Mouse (Mus musculus) testis, adult 2 months (tissue): Measurements from ENCODE around the gene Efna2.

Source experiments
- CTCF ChIP-seq: fragments of 200-500 bp; IDR thresholded peaks from 2 replicates; pipeline ENCODE4 v1.5.1; 2012; ENCODE audit warnings: low read depth, mild to moderate bottlenecking, inconsistent platforms, low read length, moderate library complexity; ENCODE audit not compliant: control insufficient read depth, insufficient read depth, insufficient replicate concordance
- POLR2A ChIP-seq: fragments of 200-500 bp; IDR thresholded peaks from 2 replicates; pipeline ENCODE4 v1.6.1; 2012; ENCODE audit warnings: low read depth, mild to moderate bottlenecking, inconsistent platforms, low read length, moderate library complexity; ENCODE audit not compliant: control insufficient read depth

DNA sequence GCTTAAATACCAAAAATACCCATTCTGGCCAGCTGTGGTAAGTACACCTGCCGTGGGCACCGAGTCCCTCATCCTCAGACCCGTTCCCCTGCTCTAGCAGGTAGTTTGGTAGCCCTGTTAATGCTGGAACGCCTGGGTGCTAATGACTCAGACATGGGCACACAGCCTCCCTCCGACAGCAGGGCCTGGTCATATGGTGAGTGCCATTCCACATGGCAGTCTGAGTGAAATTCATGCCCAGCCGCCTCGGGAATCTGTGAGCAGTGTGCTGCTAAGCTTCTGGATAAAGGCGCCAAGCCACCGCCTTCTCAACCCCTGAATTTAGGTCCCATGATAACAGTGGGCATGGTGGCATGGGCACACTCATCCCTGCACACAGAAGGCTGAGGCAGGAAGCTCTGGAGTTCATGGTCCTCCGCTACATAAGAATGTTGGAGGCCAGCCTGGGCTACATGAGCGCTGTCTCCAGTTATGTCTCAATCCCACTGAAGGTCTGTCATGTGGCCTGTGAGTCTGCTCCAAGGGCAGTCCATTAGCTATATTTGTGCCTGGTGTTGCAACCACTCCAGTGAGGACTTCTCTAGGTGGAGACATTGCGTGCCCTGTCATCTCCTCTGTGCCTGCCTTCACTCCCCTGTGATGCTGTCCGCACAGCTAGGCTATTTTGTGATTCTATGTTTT is 57.0 kb downstream of the Efna2 start:
- TF ChIP-seq POLR2A (no peak), CTCF (no peak)
